Mouse (Mus musculus): ENCODE results near the gene Agtrap. TPM values are rescaled to one million over a fixed set of nuclear protein-coding genes. Genes with fewer than 3 reads are reported as not detected.

Agtrap gene
- polyA plus RNA-seq, 1 experiment from 2014 or later, result 27.7 TPM

DNA sequence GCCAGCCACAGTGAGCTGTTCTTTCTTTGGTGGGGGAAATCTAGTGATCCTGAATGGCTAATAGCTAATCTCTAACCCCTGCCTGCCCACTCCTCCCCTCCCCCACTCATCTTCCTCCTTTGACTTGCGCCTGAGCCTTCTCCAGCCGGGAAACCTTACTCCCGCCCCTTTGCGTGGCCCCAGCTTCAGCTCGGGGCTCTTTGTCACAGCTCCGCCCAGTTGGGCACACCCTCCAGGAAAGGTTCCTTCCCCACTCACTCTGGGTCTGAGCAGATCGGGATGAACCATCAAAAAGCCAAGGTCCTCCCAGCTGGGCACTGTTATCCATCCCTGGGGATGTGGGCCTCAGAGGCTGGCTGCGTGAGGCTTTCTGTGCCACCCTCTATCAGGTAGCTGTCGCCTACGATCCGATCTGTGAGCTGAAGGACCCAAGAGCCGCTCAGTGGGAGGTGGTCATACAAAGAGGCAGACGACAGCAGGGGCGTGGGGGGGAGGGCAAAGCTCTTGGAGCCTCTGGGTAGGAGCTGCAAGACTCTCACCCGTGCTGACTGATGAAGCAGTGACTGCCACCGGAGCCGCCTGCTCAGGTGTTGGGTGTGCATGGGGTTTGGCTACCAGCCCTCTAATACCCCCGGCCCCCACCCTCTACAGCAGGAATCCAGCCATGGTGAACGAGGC, 46.8 kb downstream of the Agtrap start:
- peak; percentile 39 for ATAC-seq
- peaks cover 19% of the 10 kb centered on the region for H3K36me3 ChIP-seq (ENCODE audit: control insufficient read depth, insufficient read depth)
- peak overlapping the region; percentile 40; the same call in 1 of the 2 replicates for H3K9ac ChIP-seq (ENCODE audit: low read depth, low read length)
- no peaks in the 10 kb centered on the region for H3K9me3 ChIP-seq (ENCODE audit: control insufficient read depth)
- H3K27me3 ChIP-seq (replicated peaks; ENCODE audit: control insufficient read depth, insufficient read depth, low read length), result no peaks in the 10 kb centered on the region
- under 1% methylated on average over 19 of the region's 19 CpGs for WGBS
- TF ChIP-seq CTCF (IDR thresholded peaks at IDR 0.05; ENCODE audit: low read depth), result no peak
- peaks cover 15% of the 10 kb centered on the region; the same call in 1 of the 2 replicates for H3K4me1 ChIP-seq (replicated peaks; ENCODE audit: control insufficient read depth, insufficient read depth, low read length)
- H3K27ac ChIP-seq (ENCODE audit: low read depth, low read length), result peak overlapping the region; percentile 62
- peak overlapping the region; percentile 46 for H3K4me3 ChIP-seq (ENCODE audit: low read depth, low read length)
- H3K4me2 ChIP-seq (replicated peaks; ENCODE audit: low read depth), result peak overlapping the region; percentile 92

DNA sequence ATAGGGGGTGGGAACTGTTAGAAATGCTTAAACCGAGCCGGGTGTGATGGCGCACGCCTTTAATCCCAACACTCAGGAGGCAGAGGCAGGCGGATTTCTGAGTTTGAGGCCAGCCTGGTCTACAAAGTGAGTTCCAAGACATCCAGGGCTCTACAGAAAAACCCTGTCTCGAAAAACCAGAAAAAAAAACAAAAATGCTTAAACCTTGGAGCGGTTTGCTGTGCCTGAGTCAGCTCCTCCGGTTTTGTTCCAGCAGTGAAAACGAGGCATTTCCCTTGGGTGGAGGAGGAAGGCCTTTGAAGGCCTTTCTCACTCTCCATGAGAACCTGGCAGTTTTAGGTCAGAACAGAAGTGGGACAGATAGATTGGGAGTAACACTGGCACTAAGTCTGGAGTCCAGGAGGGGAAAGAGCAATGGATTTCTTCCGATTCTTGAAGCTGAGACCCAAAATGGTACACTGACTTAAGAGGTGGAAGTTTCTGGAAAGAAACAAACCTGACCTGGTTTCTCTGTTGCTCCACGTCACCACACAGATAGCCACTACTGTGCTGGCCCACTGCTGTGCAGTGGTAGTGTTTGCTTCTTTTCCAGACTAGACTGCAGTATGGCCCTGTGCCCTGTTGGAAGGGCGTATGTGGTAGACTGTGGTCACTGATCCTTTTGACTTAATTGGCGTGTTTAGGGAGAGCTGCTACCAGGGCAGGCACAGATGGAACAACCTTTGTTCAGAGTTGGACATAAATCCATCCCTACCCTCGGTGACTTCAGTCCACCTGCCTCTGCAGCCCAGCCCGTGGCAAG, 47.6 kb downstream of the Agtrap start:
- H3K9me3 ChIP-seq (ENCODE audit: control insufficient read depth), result no peaks in the 10 kb centered on the region
- peaks cover 12% of the 10 kb centered on the region for H3K36me3 ChIP-seq (ENCODE audit: control insufficient read depth, insufficient read depth)
- WGBS, result 59% methylated on average over 15 of the region's 15 CpGs
- no peak for ATAC-seq
- TF ChIP-seq CTCF (IDR thresholded peaks at IDR 0.05; ENCODE audit: low read depth), result no peak
- H3K27ac ChIP-seq (ENCODE audit: low read depth, low read length), result peak overlapping the region; percentile 43
- H3K4me1 ChIP-seq (replicated peaks; ENCODE audit: control insufficient read depth, insufficient read depth, low read length), result peaks cover 15% of the 10 kb centered on the region; the same call in 1 of the 2 replicates
- H3K4me3 ChIP-seq (ENCODE audit: low read depth, low read length), result peak overlapping the region; percentile 80
- no peaks in the 10 kb centered on the region for H3K27me3 ChIP-seq (replicated peaks; ENCODE audit: control insufficient read depth, insufficient read depth, low read length)
- H3K9ac ChIP-seq (ENCODE audit: low read depth, low read length), result no peak overlapping the region
- peak overlapping the region; percentile 92 for H3K4me2 ChIP-seq (replicated peaks; ENCODE audit: low read depth)

DNA sequence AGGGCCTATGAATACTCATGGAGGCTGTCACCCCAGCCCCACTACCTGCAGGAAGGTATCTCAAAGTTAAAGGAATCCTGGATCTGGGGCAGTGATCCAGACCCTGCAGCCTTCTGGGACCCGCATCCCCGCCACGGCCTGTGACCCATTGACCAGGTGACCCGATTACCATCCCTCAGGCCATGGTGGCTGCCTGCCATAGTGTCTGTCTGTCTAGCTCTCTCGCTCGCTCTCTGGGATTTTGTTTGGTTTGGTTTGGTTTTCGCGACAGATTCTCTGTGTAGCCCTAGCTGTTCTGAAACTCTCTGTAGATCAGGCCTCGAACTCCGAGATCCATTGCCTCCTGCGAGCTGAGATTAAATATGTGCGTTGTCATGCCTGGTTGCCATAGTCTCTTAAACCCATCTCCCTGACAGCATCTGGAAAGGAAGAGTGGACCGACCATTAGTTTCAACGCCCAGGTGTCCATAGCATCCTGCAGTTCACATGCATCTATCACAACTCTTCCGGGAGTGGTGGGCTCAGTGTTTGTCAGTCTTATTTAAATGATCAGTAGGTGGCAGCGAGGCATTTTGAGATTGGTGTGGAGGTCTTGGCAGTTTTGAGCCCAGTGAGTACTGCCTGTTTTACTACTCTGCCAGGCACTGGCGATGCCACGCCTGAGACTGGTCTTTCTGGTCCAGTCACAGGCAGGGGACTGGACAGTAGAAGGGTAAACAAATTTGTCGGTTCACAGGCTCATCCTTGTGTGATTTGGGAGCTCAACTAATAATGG, 48.4 kb downstream of the Agtrap start:
- TF ChIP-seq CTCF (IDR thresholded peaks at IDR 0.05; ENCODE audit: low read depth), result no peak
- peaks cover 15% of the 10 kb centered on the region; the same call in 1 of the 2 replicates for H3K4me1 ChIP-seq (replicated peaks; ENCODE audit: control insufficient read depth, insufficient read depth, low read length)
- peak; percentile 0; the same call in 1 of the 2 replicates for ATAC-seq
- H3K4me2 ChIP-seq (replicated peaks; ENCODE audit: low read depth), result peak overlapping the region; percentile 92
- peak overlapping the region; percentile 78 for H3K27ac ChIP-seq (ENCODE audit: low read depth, low read length)
- H3K36me3 ChIP-seq (ENCODE audit: control insufficient read depth, insufficient read depth), result peaks cover 7% of the 10 kb centered on the region; the same call in 1 of the 2 replicates
- H3K9me3 ChIP-seq (ENCODE audit: control insufficient read depth), result no peaks in the 10 kb centered on the region
- WGBS, result 14% methylated on average over 19 of the region's 19 CpGs
- peak overlapping the region; percentile 80 for H3K4me3 ChIP-seq (ENCODE audit: low read depth, low read length)
- H3K9ac ChIP-seq (ENCODE audit: low read depth, low read length), result peak overlapping the region; percentile 70
- H3K27me3 ChIP-seq (replicated peaks; ENCODE audit: control insufficient read depth, insufficient read depth, low read length), result no peaks in the 10 kb centered on the region

DNA sequence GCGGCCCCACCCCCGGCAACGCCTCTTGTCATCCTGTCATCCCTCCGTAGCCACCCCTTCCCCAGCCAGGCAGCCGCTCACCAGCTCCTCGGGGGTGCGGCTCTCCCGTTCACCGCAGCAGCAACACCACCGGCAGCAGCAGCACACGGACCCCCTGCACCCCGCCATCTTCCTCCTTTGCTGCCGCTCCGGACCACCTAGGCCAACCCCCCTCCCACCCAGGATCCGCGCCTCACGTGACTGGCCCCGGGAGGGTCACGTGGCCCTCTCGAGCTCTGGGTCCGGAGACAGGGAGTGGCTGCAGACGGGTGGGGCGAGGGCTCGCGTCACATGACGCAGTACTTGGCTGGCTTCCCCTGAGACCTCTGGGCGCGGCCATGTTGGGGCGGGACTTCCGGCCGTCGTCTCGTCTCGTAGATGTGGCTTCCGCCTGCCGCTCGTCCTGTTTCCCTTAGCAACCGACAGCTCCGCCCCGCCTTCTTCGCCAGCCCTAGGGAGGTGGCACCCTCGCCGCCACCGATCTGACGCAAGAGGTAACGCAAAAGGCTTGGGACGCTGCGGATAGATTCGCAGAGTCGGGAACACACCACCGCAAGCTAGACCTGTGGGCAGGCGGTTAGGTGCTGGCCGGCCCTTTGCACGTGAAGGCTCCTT, 49.1 kb downstream of the Agtrap start, which contains the start of the genes Clcn6 and Mthfr:
Clcn6 (minus strand) TSS at position 222 of the 654 bp plus-strand sequence.
Mthfr (plus strand) TSS at position 478 of the 654 bp plus-strand sequence.
- H3K27me3 ChIP-seq (replicated peaks; ENCODE audit: control insufficient read depth, insufficient read depth, low read length), result no peaks in the 10 kb centered on the region
- peak; percentile 96 for ATAC-seq
- peaks cover 15% of the 10 kb centered on the region; the same call in 1 of the 2 replicates for H3K4me1 ChIP-seq (replicated peaks; ENCODE audit: control insufficient read depth, insufficient read depth, low read length)
- no peak; the same call in 1 of the 2 replicates for TF ChIP-seq CTCF (IDR thresholded peaks at IDR 0.05; ENCODE audit: low read depth)
- WGBS, result under 1% methylated on average over 54 of the region's 54 CpGs
- peak within 1 kb of the TSS; percentile 92 for H3K4me2 ChIP-seq (replicated peaks; ENCODE audit: low read depth)
- peak within 1 kb of the TSS; percentile 82 for H3K27ac ChIP-seq (ENCODE audit: low read depth, low read length)
- peak within 1 kb of the TSS; percentile 80 for H3K4me3 ChIP-seq (ENCODE audit: low read depth, low read length)
- no peaks in the 10 kb centered on the region for H3K9me3 ChIP-seq (ENCODE audit: control insufficient read depth)
- peak within 1 kb of the TSS; percentile 70 for H3K9ac ChIP-seq (ENCODE audit: low read depth, low read length)
- no peaks in the 10 kb centered on the region for H3K36me3 ChIP-seq (ENCODE audit: control insufficient read depth, insufficient read depth)

DNA sequence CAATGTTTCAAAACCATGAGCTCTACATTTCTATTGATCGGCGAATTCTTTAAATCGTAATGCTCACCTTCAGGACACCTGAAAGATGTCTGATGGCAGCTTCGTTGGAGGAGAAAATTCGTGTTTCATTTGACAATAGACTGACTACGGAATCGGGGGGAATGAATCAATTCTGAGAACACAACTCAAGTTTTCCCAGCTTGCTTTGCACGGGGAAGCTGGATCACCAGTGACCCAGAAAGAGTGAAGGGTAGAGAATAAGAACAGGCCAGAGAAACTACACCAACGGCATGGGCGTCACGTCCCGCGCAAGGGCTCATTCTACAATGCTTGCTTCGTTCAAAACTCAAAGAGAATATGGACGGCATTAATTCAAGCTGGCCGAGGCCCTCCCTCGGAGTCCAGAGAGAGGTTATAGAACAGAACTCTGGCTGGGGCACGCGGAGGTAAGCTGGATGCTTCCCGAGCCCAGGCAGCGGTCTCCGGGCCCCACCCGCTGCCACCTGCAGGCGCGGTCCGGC, 49.7 kb downstream of the Agtrap start:
- Histone ChIP-seq H3K9me3 (ENCODE audit: control insufficient read depth) (no peaks in the 10 kb centered on the region), H3K27ac (ENCODE audit: low read depth, low read length) (peak overlapping the region; percentile 82), H3K9ac (ENCODE audit: low read depth, low read length) (peak overlapping the region; percentile 53), H3K4me3 (ENCODE audit: low read depth, low read length) (peak overlapping the region; percentile 80), H3K27me3 (replicated peaks; ENCODE audit: control insufficient read depth, insufficient read depth, low read length) (no peaks in the 10 kb centered on the region), H3K4me1 (replicated peaks; ENCODE audit: control insufficient read depth, insufficient read depth, low read length) (peaks cover 15% of the 10 kb centered on the region; the same call in 1 of the 2 replicates), H3K4me2 (replicated peaks; ENCODE audit: low read depth) (peak overlapping the region; percentile 92), H3K36me3 (ENCODE audit: control insufficient read depth, insufficient read depth) (no peaks in the 10 kb centered on the region)
- no peak for ATAC-seq
- 6% methylated on average over 24 of the region's 26 CpGs for WGBS
- TF ChIP-seq CTCF (IDR thresholded peaks at IDR 0.05; ENCODE audit: low read depth), result peak; percentile 17; the same call in 1 of the 2 replicates
